22 mouse cellular contexts compared by ENCODE assay signal in genomic region chr2:120724176-120724575, GRCm38 (mm10).
A peak's percentile ranks its signal among the peaks of the same experiment; 100 is the strongest.
DNase-seq lines count a peak whose midpoint lies in the region; TF ChIP-seq lines count a peak whose summit lies in the region.
"Had no signal": no experiment of that assay in that cellular context is flagged by ENCODE, and none has a peak within 500 bp of the region (broad histone marks: within the 10 kb centered on the region; RNA-seq: fewer than 3 reads in every experiment).

No protein-coding gene starts in this region.

- H3K4me3 ChIP-seq in heart, adult 2 months: no peak overlapping the region
- no peak overlapping the region for H3K4me3 ChIP-seq in myocyte
- H3K4me3 ChIP-seq: embryonic facial prominence, embryonic 12.5 days; embryonic facial prominence, embryonic 15.5 days; heart, embryonic 15.5 days had no signal

- peak overlapping the region; percentile 26; the same call in 1 of the 2 replicates for H3K27ac ChIP-seq in heart, adult 2 months
- H3K27ac ChIP-seq: embryonic facial prominence, embryonic 12.5 days; embryonic facial prominence, embryonic 15.5 days; hindbrain, embryonic 14.5 days; hindbrain, postnatal 0 days had no signal

- WGBS in heart, adult 2 months: 51% methylated on average over 6 of the region's 6 CpGs

- DNase-seq in heart, adult 2 months: no peak
- DNase-seq in heart, adult 9 months (ENCODE audit: low spot score in 2 of 2): no peak
- DNase-seq in heart, postnatal 4 days: peak; percentile 19
- no peak for DNase-seq in heart, postnatal 36 days
- peak; percentile 43 for DNase-seq in testis, postnatal 10 days (ENCODE audit: low spot score)
- no peak for DNase-seq in testis, postnatal 14 days (ENCODE audit: low spot score)
- DNase-seq: adrenal gland, postnatal 10 days; adrenal gland, postnatal 36 days; B cell, adult 2 months; cerebellum, adult 18-20 months; cerebellum, adult 9-10 months; cerebellum, postnatal 14 days; forebrain, postnatal 0 days; gastrocnemius, postnatal 25 days had no signal

- no peak overlapping the region for H3K4me2 ChIP-seq in myocyte (ENCODE audit: low read depth)
- H3K4me2 ChIP-seq: embryonic facial prominence, embryonic 12.5 days; embryonic facial prominence, embryonic 15.5 days; heart, embryonic 15.5 days; hindbrain, embryonic 14.5 days had no signal

- TF ChIP-seq EP300 in heart, adult 2 months (IDR thresholded peaks at IDR 0.05; ENCODE audit: insufficient read depth, low read depth, low read length): no peak

- no peak for TF ChIP-seq POLR2A in heart, adult 2 months (IDR thresholded peaks at IDR 0.05; ENCODE audit: insufficient read depth, low read depth, low read length)
- no peak for TF ChIP-seq POLR2A in myocyte (IDR thresholded peaks at IDR 0.05; ENCODE audit: insufficient read length, low read depth)

- no peaks in the 10 kb centered on the region for H3K79me2 ChIP-seq in heart, adult 2 months (replicated peaks; ENCODE audit: control insufficient read depth, insufficient read depth, low read length)
- H3K79me2 ChIP-seq in myocyte (ENCODE audit: control insufficient read depth, insufficient read depth): peaks cover 1% of the 10 kb centered on the region

- H3ac ChIP-seq in myocyte (ENCODE audit: control insufficient read depth, insufficient read length): no peak overlapping the region

- H3K27me3 ChIP-seq in heart, adult 2 months (ENCODE audit: control insufficient read depth, insufficient read depth, low read length): no peaks in the 10 kb centered on the region
- no peaks in the 10 kb centered on the region for H3K27me3 ChIP-seq in myocyte (ENCODE audit: control insufficient read depth, insufficient read depth, insufficient read length)
- H3K27me3 ChIP-seq: CH12.LX; embryonic facial prominence, embryonic 12.5 days; embryonic facial prominence, embryonic 15.5 days; heart, embryonic 15.5 days; Patski had no signal

- no peak overlapping the region for H3K9ac ChIP-seq in heart, adult 2 months (ENCODE audit: low read depth, low read length)
- H3K9ac ChIP-seq: embryonic facial prominence, embryonic 12.5 days; embryonic facial prominence, embryonic 15.5 days; forebrain, postnatal 0 days; heart, embryonic 15.5 days; hindbrain, embryonic 14.5 days had no signal

- no peak for TF ChIP-seq CTCF in heart, adult 2 months (IDR thresholded peaks at IDR 0.05)

- peaks cover 13% of the 10 kb centered on the region for H3K36me3 ChIP-seq in heart, adult 2 months (ENCODE audit: control insufficient read depth, insufficient read depth, low read length)
- peaks cover 47% of the 10 kb centered on the region for H3K36me3 ChIP-seq in myocyte (ENCODE audit: control insufficient read depth, insufficient read depth)

- peaks cover 9% of the 10 kb centered on the region for H3K4me1 ChIP-seq in heart, adult 2 months (ENCODE audit: control insufficient read depth, insufficient read depth, low read length)

- intact Hi-C loops in heart, adult 2 months (cut with DNase I): no loop called here
- intact Hi-C loops in heart, postnatal 36 days (cut with DNase I): no loop called here

TF ChIP-seq in myocyte, 11 proteins besides CTCF, POLR2A, EP300 and RAD21:
- TF ChIP-seq POLR2AphosphoS2 (IDR thresholded peaks at IDR 0.05; ENCODE audit: insufficient read length, low read depth): peak; percentile 27
- TF ChIP-seq E2F4 (IDR thresholded peaks at IDR 0.05; ENCODE audit: insufficient read depth): no peak

Comparison
In these comparisons a context has a peak if more than half of its experiments do, and no peak if none do; other contexts are left out.
1. DNase-seq: peak in heart, postnatal 4 days (single experiment) and testis, postnatal 10 days (single experiment); none in heart, adult 2 months (0 of 2), heart, adult 9 months (0 of 2), heart, postnatal 36 days (0 of 2) and testis, postnatal 14 days (single experiment).